Mouse (Mus musculus) embryo, embryonic 10 days (tissue): ENCODE measurements around the gene Nkx3-2.

Source experiments
- DNase-seq: peaks from one replicate; pipeline ENCODE4 v3.0.0-alpha.2; 2015; ENCODE audit warnings: low spot score

Nkx3-2 gene

DNA sequence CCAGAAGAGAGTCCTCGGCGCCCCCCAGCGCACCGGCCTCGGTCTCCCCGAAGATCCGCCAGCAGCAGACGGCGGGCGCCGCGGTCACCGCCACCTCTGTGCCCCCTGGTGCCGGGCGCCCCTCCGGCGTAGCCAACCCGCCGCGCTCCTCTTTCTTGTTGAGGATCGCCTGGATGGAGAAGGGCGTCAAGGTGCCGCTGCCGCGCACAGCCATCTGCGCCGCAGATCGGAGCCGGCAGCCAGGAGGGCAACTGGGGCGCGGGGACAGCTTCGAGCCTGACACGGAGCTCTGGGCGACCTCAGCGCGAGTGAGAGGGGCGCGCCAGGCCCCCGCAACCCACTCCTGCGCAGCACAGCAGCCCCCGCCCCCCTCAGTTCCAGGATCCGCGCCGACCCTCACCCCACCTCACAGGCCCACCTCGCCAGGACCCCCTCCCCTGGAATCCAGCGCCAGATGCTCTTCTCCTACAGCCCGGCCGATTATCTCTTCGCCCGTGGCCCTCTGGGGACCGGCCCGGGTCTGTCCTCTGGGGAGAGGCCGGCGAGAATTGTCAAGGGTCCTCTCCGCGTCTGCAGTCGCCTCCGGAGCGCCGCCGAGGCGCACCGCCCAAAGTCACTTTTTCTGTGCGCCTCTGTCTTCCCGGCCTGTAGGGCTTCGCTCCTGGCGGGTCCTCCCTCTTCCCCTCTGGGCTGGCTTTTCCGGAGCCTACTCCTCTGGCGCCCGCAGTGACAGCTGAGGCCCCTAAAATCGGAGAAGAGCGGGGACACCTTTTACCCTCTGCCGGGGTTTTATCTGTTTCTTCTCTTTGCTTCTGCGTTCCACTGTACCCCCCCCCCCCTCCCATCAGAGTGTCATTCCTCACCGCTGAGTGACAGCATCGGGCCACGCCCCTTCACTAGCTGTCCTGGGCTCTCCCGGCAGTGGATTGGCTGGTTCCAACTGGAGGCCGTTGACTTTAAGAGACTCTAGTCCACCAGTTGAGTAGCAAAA is at the start of gene Nkx3-2:
Gene Nkx3-2, minus strand, starts transcription at position 771 of the 991 bp plus-strand sequence.
- DNase-seq: peak; percentile 90

DNA sequence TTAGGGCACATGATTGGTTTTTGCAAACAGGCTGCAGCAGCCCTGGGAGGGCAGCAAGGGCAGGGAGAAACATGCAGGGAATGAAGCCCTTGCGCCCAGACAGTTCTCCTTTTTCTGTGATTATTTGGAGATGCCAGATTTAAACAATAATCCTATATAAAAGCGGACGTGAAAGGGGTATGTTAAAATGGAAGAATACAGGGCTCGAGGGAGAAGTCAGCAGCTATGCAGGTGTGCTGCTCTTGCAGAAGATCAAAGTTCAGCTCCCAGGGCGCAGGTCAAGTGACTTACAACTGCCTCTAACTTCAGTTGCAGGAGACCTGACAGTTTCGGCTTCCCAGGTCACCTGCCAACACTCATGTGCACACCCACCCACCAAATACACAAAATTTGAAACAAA is 48.2 kb upstream of the Nkx3-2 start:
- no peak for DNase-seq

DNA sequence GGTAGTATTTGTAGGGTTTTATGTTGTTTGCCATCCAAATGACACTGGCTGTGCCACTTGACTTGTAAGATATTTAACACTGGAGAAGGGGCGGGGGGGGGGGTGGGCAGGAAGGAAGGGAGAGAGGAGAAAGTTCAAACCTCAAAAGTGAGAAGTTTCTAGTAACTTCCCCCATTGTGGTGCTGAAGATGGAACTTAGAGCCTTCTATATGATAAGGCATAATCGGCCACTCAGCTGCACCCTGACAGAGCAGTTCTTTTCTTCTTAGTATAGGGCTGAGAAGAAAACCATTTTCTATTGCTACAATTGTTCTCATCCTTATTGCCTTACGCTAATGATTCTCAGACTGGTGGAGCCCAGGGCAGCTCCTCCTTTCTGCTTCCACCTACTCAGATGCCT is 47.0 kb upstream of the Nkx3-2 start:
- no peak for DNase-seq

DNA sequence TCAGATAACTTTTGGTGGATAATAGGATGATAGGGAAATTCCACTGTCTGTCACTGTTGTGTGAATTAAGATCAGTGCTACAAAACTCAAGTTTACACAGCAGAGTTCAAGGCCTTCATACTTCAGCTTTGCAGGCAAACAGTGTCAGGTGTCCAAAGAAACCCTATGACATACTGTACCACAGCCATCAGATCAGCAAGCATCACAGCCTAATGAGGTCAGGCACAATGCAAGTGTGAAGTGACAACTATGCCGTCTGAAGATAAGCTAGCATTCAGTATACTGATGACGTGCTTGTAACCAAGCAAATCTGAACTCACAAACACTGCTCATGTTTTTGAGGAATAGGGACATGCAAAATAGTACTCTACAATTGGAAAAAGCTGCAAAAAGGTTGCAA is 43.1 kb upstream of the Nkx3-2 start:
- DNase-seq: no peak

GRCm38 (mm10) chr5:41806176-41806575 is 41.9 kb upstream of the Nkx3-2 start:
- no peak for DNase-seq

DNA sequence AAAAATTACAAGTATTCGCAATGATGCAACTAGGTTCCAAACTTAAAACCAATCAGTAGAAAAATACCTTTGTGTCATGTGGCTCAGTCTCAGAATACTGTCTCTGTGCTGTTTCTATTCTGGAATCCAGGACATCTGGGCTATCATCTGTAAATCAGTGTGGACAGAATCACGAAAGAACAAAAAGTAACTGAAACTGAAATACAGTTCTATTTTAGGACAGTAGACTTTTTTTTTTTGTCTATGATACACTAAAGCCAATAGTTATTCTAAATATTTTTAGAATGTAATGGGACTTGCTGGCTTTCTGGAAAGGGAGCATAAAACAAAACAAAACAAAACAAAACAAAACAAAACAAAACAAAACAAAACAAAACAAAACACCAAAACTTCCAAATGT is 40.8 kb upstream of the Nkx3-2 start:
- no peak for DNase-seq

GRCm38 (mm10) chr5:41804643-41805042 is 40.3 kb upstream of the Nkx3-2 start:
- DNase-seq: no peak

GRCm38 (mm10) chr5:41801622-41802021 is 37.3 kb upstream of the Nkx3-2 start:
- no peak for DNase-seq

DNA sequence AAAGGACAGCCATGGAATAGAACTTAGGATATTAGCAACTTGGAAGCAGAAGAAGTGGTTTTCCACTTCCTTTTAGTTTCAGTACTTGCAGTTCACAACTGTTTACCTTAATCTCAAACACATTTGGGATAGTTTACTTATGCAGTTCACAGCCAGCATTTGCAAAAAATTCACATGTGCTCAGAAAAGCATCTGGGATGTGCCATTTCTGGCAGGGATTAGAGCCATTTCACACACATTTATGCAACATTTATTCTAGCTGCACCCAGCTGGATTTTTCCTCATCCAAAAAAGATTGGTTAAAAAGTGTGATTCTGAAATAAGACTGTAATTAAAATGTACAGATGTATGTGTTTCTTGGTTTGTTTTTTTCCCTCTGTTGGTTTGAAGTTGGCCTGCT is 30.1 kb upstream of the Nkx3-2 start:
- DNase-seq: no peak

- DNase-seq: no peak
These were observed 26.2 kb upstream of the Nkx3-2 start for GRCm38 (mm10) chr5:41790517-41790916.

- DNase-seq: no peak
These were observed 24.6 kb upstream of the Nkx3-2 start for GRCm38 (mm10) chr5:41788877-41789276.

DNA sequence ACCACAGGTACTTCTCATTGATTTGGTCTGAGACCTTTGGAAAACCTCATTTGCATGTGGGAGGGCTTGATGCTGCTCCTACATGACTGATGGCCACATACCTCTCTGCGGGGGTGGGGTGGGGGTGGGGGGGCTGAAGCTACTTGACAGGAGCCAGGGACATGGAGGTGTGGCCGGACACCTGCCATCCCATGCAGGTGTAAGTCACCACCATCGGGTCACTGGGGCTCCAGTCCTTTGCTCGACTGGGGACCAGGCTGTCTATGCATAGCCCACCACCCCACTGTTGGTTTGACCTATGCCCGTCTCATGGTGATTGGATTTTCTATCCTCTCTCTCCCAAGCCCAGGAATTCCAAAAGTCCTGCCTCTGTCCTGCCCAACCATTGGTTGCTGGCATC is 17.6 kb upstream of the Nkx3-2 start:
- no peak for DNase-seq

DNA sequence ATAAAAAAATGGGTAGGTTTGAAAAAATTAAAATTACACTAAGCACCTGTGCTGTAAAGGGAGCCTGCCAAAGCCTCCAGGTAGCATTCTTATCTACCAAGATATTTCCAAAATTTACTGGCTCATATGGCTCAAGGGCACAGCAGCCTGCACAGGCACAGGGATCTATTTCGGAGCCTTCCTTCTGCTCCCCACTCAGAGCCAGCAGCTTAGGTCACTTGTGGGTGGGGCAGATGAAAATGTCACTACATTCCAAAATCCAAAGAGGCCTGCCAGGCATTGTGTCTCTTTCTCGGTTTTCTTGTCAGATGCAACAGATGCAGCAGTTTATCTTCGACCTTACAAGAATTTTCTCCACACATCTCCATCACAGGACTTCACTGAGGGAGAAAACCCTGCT is 15.7 kb upstream of the Nkx3-2 start:
- no peak for DNase-seq

DNA sequence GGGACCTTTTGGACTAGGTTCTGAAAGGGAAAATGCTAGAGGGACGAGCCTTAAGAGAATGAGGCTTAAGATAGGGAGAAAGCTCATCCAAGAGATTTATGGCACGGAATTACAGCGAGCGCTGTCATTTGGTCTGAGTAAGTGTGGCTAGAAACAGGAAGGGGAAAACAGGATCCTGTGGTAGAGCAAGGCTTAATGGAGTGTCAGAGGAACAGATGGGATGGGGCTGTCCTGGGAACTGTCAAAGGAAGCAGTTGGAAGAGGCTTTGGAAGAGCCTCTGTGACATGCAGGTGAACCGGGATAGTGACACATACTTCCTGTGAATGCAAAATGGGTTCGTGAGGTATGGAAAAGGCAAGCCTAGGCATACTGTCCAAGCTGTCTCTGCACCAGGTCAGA is 11.4 kb upstream of the Nkx3-2 start:
- DNase-seq: peak; percentile 11

- DNase-seq: no peak
These were observed 11.0 kb upstream of the Nkx3-2 start for GRCm38 (mm10) chr5:41775273-41775672.

DNA sequence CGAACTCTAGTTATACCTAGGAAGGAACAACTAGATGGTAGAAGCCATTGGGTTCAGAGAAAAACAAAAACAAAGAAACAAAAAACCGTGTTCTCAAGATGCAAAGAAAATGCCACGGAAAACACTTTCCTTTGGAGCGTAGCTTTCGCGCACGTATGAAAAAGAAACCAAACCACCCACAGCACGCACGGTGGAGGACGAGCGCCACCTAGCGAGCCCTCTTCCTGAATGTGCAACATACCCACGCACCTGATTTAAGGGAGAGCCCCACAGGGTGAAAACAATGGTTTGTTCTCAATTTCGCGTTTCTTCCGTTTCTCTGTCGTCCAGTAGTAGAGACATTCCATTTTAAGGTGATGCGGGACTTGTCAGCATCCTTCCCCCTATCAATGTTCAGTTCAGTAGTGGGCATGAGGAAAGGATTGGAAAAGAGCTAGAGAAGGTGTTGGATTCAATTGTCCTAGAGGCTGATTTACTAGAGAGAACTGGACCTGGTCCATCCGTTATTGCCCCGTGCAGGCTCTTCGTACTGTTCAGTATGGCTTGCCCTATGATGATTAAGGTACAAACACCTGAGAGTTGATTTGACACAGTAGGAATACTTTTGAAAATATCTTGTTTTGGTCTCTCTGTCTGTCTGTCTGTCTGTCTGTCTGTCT is 4.2 kb upstream of the Nkx3-2 start:
- DNase-seq: peak; percentile 96

- DNase-seq: peak; percentile 58
These were observed 3.2 kb upstream of the Nkx3-2 start for GRCm38 (mm10) chr5:41767296-41768200.

GRCm38 (mm10) chr5:41766406-41767010 is 2.2 kb upstream of the Nkx3-2 start:
- peak; percentile 40 for DNase-seq

- DNase-seq: no peak
These were observed 1.5 kb upstream of the Nkx3-2 start for GRCm38 (mm10) chr5:41765626-41766405.

- peak; percentile 73 for DNase-seq
These were observed 1.2 kb downstream of the Nkx3-2 start for GRCm38 (mm10) chr5:41762947-41763730.
